Mouse (Mus musculus): Measurements from ENCODE around the gene Trim71.
"Not testable (repeated sequence)": the region's sequence is repeated elsewhere in the genome, so short reads cannot be mapped to it uniquely, and the experiment has no call there.

Gene Trim71

DNA sequence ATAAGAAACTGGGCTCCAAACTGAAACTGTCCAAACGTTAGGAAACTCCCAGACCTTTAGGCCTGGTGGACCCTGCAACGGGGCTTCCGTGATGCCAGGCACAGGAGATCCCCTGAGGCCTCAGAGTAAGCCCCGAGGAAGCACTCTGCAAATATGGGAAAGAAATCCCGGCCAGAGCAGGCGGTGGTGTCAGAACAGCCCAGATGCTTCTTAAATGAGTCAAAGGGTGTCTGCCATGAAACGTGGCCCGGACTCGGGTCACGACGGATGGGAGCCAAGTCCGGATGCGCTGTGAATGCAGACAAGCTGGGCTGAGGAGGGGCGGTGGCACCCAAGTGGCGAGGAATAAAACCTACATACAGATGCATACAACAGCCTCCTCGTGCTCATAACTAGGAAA is 37.1 kb downstream of the Trim71 start:
- peak; percentile 12 to 20 for DNase-seq (ENCODE audit: low read depth in 2 of 2, low spot score in 2 of 2)

DNA sequence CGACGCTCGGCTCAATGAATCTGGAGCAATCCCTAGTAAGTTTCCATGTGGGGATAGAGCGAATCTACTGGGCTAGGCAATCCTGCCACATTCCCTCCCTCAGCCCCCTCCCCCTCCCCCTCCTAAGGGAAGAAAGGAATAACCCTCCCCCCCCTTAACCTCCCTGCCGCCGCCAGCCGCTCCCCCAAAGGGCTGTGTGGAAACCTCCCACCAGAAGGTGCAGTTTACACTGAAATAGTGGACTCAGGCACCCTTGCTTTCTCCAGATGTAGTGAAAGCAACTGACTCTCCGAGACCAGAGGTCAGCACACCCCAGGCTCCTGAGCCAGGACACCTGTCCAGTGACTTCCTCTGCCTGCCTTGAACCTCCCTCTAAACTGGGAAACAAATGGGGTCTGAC is 37.6 kb downstream of the Trim71 start:
- no peak for DNase-seq (ENCODE audit: low read depth in 2 of 2, low spot score in 2 of 2)

DNA sequence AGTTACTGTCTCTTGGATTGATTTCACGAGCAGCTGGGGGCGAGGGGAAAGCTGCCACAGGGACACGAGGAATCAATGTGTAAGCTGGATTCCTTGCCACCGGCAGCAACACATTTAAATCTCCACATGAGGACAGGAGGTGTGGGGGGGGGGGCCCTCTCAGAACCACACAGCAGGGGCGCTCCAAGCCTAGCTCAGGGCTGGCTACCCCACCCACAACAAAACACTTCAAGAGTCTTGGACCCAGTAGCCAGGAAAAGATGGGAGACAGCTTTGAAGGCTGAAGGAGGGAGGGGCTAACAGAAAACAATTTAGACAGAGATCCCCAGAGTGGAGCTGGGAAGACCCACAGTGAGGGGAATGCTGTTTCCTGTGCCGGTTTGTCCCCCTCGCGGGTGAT is 38.3 kb downstream of the Trim71 start:
- DNase-seq (ENCODE audit: low read depth in 2 of 2, low spot score in 2 of 2): no peak

DNA sequence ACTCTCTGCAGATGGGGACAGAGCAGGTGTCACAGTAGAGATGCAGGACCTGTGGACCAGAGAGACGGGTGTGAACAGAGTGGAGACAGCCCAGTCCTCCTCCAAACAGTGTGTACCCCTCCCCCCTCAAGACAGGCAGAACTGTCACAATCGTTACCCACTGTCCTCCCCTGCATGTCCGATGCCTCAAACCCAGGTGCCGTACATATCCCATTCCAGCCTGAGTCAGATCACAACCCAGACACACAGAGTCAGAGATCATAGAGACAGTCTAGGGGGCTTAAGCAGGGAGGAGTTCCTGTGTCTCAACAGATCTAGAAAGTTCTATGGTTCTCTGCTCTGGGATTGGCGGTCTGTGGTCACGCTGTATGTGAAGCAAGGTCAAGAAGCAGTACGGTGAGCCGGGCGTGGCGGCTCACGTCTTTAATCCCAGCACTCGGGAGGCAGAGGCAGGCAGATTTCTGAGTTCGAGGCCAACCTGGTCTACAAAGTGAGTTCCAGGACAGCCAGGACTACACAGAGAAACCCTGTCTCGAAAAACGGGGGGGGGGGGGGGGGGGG is 39.0 kb downstream of the Trim71 start:
- DNase-seq (ENCODE audit: low read depth in 2 of 2, low spot score in 2 of 2): no peak

DNA sequence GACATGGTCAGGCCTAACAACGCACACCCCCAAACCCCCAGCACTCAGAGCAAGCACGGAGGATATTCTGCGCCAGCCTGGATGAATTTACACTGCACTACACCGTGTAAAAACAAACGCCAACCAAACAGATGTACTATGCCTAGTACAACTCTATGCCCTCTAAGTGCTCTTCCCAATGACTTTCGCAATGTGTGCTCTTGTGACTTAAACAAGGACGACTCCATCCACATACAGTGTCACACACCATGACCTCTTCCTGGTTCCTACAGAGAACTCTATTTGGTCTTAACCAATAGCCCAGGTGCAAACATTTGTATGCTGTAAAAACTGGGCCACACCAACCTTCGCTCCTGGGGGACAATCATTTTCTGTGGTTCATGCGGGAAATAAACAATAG is 41.7 kb downstream of the Trim71 start:
- no peak for DNase-seq (ENCODE audit: low read depth in 2 of 2, low spot score in 2 of 2)

DNA sequence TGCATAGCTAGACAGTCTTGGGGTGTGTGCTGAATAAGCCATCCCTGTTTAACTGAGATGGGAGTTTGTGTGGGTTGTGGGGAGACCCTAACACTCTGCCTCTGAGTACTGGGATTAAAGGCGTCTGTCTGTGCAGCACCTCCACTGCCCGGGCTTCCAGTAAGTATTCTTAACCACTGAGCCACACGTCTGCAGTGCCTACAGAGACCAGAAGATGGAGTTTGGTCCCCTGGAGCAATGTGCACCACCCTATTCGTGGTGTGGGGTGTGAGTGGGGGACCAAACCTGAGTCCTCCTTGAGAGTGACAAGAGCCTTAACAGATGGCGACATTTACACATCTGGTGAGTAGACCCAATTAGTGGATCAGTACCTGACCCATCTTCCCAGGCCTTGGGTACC is 42.1 kb downstream of the Trim71 start:
- DNase-seq (ENCODE audit: low read depth in 2 of 2, low spot score in 2 of 2): no peak

DNA sequence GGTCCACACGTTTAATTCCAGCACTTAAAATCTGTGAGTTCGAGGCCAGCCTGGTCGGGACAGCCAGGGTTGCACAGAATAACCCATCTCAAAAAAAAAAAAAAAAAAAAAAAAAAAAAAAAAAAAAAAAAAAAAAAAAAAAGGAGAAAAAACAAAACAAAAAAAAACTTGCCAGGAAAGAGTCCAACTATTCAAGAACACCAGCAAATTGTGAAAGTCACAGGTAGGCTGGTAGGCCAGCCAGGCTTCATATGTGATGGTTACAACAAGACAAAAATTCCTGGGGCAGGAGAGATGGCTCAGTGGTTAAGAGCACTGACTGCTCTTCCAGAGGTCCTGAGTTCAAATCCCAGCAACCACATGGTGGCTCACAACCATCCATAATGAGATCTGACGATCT is 43.6 kb downstream of the Trim71 start:
- not testable (repeated sequence) for DNase-seq (ENCODE audit: low read depth in 2 of 2, low spot score in 2 of 2)

DNA sequence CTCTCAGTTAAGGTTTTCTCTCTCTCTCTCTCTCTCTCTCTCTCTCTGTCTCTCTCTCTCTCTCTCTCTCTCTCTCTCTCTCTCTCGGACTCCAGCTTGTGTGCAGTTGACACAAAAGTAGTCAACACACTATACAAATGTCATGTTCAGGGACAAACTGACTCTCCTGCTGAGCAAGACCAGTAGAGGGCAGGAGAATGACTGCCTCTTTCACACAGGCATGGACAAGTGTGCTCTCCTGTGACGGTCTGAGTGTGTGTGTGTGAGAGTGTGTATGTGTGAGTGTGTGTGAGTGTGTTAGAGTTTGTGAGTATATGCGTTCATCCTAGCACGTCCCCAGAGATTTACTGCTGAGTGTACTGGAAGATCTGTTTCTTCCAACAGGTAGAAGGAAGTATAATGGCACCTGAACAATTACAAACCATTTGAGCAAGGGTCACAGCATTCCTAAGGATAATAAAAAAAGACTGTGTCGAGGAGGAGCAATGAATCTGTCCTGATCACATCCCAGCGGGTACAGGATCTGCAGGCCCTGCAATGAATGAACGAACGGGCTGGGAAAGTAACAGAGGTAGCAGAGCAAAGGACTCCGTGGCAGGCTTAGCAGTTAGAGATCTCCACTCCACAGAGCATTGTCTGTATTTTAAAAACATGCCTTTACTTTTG is 45.2 kb downstream of the Trim71 start:
- no peak for DNase-seq (ENCODE audit: low read depth in 2 of 2, low spot score in 2 of 2)

DNA sequence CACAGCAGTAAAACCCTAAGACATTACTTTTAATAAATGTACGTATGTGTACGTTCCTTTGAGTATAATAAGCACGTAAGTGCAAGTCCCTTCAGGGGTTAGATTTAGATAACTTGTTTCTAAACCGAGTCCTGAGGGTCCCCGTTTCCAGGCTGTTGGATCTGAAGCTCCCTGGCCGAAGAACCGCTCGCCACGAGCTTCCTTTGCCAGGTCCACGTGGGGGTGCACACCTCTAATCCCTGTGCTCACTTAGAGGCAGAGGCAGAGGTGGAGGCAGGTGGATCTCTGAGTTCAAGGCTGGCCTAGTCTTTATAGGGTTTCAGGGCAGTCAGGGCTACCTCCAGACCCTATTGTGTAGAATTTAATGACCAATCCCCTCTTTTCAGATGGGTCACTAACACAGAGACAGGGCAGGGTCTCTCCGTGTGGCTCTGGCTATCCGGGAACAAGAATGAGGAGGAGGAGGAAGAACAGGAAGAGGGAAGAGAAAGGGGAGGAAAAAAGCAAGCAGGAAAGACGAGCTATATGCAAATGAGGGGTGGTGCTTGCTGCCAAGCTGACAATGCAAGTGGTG is 46.2 kb downstream of the Trim71 start:
- no peak for DNase-seq (ENCODE audit: low read depth in 2 of 2, low spot score in 2 of 2)

DNA sequence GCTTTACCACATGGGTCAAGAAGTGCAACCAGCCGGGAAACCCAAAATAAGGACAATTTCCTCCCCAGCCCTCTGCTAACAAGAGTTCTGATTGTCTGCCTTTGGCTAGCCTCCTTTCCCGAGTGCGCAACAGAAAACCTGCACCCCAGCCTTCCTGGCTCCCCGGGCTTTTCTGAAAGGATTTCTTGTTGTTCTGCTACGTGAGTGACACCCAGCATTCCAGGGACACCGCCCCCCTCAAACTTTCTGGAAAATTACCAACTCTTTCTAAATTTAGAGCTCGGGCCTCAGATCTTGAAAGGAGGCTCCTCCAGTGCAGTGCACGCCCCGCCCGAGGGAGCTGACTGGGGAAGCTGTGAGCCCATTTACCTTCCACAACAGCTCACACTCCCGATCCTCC is 48.8 kb downstream of the Trim71 start, which contains the start of gene C130032M10Rik:
Gene C130032M10Rik (plus strand): TSS at position 334 of the 400 bp plus-strand sequence.
- DNase-seq (ENCODE audit: low read depth in 2 of 2, low spot score in 2 of 2): no peak

DNA sequence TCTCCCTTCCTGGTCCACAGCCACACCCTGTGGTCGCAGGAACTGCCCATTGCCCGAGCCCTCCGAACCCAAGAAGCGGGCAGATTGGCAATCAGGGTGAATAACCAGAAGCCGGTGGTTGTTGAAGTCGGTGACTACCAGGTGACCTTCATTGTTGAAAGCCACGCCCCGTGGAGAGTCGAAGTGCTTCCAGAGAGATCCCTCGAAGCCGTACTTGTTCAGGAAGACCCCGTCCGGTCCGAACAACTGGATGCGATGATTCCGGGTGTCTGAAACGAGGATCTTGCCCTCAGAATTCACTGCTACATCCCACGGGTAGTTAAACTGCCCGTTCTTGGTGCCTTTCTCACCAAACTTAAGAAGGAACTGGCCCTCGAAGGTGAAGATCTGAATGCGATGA is 51.3 kb downstream of the Trim71 start:
- DNase-seq (ENCODE audit: low read depth in 2 of 2, low spot score in 2 of 2): no peak

DNA sequence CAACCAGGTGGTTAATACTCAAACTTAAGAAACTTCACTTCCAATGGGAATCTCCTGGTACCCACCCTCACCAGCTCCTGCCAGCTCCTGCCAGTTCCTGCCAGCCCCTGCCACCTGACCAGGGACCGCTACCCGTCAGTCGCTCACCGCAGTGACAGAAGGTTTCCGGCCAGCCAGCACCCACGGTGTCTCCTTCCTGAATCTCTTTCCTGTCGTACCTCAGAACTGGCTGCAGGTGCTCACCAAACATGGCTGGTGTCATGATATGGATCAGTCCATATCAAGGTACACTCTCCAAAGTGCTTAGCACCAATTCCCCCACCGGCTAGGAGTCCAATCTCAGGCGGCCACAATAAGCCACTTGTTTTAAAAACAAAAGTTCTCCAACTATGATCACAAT is 54.4 kb downstream of the Trim71 start:
- peak; percentile 24 to 45 for DNase-seq (ENCODE audit: low read depth in 2 of 2, low spot score in 2 of 2)

DNA sequence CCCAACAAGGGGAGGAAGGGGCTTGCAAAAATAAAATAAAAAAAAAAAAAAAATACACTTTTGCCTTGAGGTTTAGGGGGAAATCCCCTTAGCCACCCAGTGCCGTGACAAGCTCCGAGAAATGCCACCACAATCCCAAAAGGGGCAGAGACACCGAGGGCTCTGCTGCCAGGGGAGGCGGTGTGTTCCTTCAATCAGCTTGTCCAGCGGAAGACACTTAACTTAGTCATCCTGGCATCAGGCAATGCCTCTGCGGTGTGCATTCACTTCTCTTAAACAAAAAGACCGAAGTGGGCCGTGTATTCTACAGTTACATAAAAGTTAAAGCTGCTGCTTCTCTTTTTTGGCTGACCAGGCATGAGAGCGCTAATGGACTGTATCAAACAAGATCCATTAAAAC is 56.7 kb downstream of the Trim71 start:
- peak in 1 of 2 experiments; percentile 12 for DNase-seq (ENCODE audit: low read depth in 2 of 2, low spot score in 2 of 2)

DNA sequence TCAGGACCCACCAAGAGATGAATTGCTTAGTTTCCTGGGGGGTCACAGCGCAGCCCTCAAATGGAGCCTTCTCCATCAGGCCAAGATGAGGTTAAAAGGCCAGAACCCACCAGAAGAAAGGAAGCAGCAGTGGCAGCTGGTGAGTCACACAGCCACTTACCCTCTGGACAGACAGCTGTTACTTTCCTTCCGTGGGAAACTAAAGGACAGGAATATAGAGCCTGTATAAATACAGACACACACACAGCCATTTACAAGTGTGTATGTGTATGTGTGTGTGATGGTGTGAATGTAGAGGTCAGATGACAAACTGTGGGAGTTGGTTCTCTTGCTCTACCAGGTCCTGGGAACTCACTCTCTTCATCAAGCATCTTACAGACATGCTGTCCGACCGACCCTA is 57.6 kb downstream of the Trim71 start:
- DNase-seq (ENCODE audit: low read depth in 2 of 2, low spot score in 2 of 2): no peak

DNA sequence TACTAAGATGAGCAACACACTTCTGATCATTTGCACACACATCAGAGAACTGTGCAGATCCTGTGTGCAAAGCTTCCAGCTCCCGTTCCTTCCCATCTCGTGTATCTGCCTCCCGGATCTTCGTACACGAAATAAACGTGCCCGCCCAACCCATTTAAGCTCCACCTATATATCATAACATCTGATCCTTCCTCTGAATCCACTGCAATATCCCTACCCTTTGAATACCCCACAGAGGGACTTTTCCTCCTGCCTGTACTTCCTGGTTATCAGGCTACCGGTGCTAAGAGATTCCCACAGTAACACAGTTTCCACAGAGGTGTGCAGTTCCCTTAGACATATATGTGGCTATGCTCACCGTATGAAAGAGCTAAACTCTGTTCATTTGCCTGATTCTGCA is 59.4 kb downstream of the Trim71 start, which contains the start of gene Ccr4:
Gene Ccr4 (minus strand): TSS at position 101 of the 400 bp plus-strand sequence.
- no peak for DNase-seq (ENCODE audit: low read depth in 2 of 2, low spot score in 2 of 2)

DNA sequence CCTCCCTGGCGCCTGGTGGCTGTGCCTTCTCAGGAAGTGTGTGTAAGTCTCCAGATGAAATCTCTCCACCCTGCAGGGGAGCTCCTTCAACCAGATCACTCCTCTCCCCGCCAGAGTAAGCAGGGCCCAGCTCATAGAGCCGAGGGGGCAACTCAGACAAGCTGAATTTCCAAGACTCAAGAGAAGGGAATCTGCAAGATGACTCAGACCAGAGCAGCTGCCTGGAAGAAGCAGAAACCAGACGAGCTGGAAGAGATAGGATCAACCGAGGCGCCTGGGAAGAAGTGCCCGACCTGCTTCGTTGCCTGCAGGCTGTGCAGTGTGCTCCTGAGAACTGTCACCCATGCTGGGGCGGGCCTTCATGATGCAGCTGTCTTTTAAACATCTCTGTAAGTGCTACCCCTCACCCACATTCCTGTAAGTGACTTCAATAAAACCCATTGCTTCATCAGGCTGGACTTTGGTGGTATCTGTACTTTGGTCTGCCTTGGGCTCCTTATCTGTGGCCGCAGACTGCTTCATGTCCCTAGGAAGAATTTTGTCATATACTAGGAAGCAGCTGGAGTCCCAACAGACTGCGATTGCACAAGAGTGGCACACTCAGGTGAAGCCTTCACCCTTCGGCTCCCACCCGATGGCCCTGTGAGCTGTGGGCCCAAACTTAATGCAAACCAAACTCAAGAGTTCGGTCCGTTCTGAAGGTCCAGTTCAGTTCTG is 61.3 kb downstream of the Trim71 start:
- no peak for DNase-seq (ENCODE audit: low read depth in 2 of 2, low spot score in 2 of 2)

DNA sequence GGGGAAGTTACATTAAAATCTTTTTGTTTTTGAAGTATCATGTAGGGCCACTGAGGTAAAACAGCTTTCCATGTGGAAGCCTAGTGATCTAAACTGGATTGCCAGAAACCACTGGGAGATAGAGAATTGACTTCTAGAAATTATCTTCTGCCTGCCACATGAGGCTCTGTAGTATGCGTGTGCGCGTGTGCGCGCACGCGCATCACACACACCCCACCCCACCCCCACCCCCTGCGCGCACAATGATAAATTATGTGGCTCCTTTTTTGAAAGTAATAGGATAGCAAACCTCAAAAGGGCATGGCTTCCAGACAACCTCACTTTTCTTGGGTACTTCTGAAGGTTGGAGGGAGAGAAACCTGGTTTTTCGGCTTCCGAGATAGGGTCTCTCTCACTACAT is 62.3 kb downstream of the Trim71 start:
- no peak for DNase-seq (ENCODE audit: low read depth in 2 of 2, low spot score in 2 of 2)

DNA sequence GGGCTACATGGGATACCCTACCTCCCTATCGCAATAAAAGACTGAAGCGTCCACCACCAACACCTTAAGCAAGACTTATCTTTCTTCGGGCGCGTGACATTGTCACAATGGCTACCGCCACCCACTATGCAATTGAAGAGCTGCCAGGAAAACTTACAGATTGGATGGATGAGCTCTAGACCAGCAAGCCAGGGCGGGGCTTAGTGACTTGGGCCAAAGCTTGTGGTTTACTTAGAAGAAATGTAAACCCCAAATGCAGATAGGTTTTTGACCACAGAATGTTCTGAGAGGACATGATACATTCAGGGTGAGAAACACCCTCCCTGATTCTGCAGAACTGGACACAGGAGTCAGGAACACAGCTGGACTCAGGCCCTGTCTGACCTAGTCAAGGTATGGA is 63.1 kb downstream of the Trim71 start:
- DNase-seq (ENCODE audit: low read depth in 2 of 2, low spot score in 2 of 2): no peak

DNA sequence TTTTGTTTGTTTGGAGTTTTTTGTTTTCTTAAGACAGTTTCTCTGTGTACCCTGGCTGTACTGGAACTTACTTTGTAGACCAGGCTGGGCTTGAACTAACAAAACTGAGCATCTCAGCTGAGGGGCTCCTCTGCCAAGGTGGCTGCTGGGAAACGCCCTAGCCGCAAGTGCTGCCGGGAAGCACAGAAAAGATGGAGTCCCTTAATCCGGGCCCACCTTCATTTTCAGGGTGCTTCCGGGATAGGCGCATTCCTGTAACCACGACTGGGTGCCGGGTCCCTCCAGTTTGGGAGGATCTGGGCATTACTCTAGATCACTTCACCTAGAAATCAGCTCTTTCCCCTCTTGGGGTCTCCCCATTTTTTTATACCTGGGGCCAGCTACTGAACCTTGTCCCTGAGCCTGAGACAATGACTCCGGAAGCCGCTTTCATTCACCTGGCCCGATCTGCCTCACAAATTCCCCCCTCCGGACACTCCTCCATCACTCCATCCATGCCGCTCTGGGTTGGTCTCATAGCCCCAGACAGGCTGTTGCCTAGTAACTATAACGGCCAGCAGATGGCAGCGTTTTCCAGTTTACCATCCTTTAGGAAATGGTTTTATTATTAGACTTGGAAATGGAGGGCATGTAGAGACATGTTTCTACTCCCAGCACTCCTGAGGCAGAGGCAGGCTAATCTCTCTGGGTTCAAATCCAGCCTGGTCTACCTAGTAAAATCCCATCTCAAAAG is 64.2 kb downstream of the Trim71 start:
- peak; percentile 31 to 52 for DNase-seq (ENCODE audit: low read depth in 2 of 2, low spot score in 2 of 2)

DNA sequence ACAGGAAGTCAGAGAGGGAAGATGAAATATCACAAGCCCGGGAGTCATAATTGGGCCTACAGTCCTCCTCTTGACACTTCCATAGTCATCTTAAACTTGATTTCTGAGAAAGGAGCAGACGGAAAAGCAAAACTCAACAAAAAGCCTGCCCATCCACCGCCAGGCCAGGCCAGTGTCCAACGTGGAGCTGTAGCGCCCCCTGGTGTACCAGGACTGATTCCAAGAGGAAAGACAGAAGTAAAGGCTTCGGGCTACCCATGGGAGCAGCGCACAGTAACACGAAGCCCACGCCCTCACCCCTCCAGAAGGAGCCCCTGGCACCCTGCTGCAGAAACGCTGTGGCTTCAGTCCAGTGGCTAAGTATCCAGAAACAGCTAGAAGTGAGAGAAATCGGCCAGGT is 66.0 kb downstream of the Trim71 start:
- DNase-seq (ENCODE audit: low read depth in 2 of 2, low spot score in 2 of 2): peak; percentile 88 to 89

DNA sequence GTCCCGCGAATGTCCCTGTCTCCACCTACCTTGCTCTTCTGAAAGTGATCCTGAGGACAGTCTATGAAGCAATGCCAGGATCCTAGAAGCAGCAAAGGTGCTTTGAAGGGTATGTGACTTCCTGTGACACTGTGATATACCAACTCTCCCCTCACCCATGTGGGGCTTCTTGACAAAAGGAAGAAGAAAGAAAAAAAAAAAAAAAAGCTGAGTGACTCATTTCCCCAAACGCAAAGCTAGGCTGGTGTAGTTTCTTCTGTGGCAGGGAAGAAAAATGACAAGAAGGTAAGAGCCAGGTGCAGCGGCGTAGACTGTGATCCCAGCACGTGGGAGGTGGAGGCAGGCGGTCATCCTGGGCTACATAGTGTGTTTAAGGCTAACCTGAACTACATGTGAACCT is 67.7 kb downstream of the Trim71 start:
- DNase-seq (ENCODE audit: low read depth in 2 of 2, low spot score in 2 of 2): peak; percentile 9 to 26

Measured in CD8-positive naive resting alpha-beta T cell, adult 2 months (primary cell).